Mouse (Mus musculus) brain, embryonic 14.5 days (tissue): ENCODE results near the gene Dynll1.

Experiments
- CTCF ChIP-seq: fragments of 200-500 bp; IDR thresholded peaks from 2 replicates; pipeline ENCODE4 v1.5.1; 2012; ENCODE audit warnings: inconsistent platforms, mild to moderate bottlenecking, moderate library complexity, borderline replicate concordance; ENCODE audit not compliant: insufficient read depth, insufficient read length; ENCODE audit errors: extremely low read depth
- POLR2A ChIP-seq: fragments of 200-500 bp; IDR thresholded peaks from 2 replicates; pipeline ENCODE4 v1.6.1; 2012; ENCODE audit warnings: mild to moderate bottlenecking, inconsistent platforms, borderline replicate concordance; ENCODE audit not compliant: poor library complexity, insufficient read depth, insufficient read length, severe bottlenecking; ENCODE audit errors: extremely low read depth

DNA sequence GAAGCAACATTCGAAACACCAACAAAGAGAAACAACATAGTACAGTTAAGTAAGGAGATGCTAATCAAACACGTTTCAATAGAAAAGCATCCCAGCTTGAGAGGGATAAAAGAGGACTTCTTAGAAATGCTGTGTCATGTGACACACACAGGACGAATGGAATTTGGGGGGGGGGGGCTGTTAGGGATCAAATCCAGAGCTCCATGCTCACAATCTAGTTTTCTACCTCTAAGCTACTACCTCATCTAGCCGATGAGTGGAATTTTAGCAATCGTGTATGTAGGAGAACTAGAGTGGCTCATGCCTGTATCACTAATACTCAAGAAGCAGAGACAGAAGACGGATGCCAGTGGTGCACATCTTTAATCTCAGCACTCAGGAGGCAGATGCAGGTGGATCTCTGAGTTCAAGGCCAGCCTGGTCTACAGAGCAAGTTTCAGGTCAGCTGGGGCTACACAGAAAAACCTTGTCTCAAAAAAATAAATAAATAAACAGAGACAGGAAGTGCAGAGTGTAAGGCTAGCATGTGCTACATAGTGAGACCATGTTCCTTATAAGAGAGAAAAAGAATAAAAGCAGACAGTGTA is 27.2 kb downstream of the Dynll1 start:
- TF ChIP-seq CTCF (no peak), POLR2A (no peak)
